Mouse (Mus musculus) skeletal muscle tissue, postnatal 0 days (tissue): ENCODE measurements around the gene Sidt2. TPM values are rescaled to one million over a fixed set of nuclear protein-coding genes. Genes with fewer than 3 reads are reported as not detected.

Experiments used
- microRNA-seq, 2 experiments: library from miRNA; unstranded; fragments of <30 nt; microRNA quantifications; one replicate each; pipeline ENCODE4; 2016
- polyA plus RNA-seq: library from polyadenylated mRNA; unstranded; fragments of >200 nt; fragmentation: Nextera tagmentation; extraction: Ambion mirVana; gene quantifications from 2 replicates; pipeline ENCODE4 v1.2.1, GENCODE M21; 2015

Sidt2 gene
- polyA plus RNA-seq: 32.6 and 34.1 TPM in 2 replicates

DNA sequence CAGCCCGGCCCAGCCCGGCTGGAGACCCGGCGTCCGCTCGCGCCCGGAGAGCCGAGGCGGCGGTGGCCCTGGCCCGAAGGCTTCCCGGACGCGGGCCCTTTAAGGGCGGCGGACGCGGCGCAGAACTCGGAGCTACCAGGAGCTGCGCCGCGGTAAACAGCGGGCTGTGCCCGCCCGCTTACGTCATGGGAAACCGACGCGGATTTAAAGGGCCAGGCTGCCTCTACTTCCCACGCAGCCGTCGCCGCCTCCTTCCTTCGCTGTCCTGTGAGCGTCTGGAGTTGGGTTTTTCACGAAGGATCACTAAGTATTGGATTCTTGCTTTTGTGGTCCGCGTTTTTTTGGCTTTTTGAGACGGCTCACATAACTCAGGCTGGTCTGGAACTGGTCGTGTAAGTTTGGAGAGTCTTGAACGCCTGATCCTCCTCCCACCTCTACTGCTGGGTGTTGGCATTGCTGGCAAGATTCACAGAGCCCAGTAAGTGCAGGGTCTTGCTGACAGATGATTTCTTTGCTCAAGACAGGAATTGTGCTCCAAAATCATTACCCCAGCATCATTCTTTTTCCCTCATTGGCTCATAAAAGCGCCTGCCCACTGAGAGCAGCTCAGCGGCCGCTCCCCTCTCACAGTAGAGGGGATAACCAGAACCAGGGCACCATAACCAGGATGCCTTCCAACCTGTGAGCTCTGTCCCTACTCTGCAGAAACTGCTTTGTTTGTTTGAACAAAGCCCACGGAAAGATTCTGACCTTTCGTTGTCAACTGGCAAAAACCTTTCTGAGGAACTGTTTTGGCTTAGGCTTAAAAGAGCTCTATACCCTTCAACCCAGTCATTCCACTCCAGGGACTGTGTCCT, at the start of gene Sidt2:
Gene Sidt2, minus strand, starts transcription at position 152 of the 857 bp plus-strand sequence.

GRCm38 (mm10) chr9:45935628-45936210, 19.3 kb downstream of the Sidt2 start, which contains the start of gene Tagln:
TSS of gene Tagln (minus strand) at chr9:45936058.

GRCm38 (mm10) chr9:45906355-45907077, 48.5 kb downstream of the Sidt2 start, which contains the start of the genes Pcsk7 and Rnf214:
TSS of gene Pcsk7 (plus strand) at chr9:45906497.
TSS of gene Rnf214 (minus strand) at chr9:45906911.

Small RNAs within 50 kb of the gene (microRNA-seq; reads per million reads assigned to microRNA genes)
- gene Mir7087: 0 to 0.21 reads per million in 2 experiments

Other genes starting within 250 kb of the Sidt2 start
- 5.4 and 6.4 TPM in 2 replicates for gene Cep164, start 126.6 kb downstream of the Sidt2 start, polyA plus RNA-seq
- 18.0 and 19.9 TPM in 2 replicates for gene Bace1, start 116.7 kb downstream of the Sidt2 start, polyA plus RNA-seq
- 11.7 and 12.7 TPM in 2 replicates for gene Pcsk7, start 48.8 kb downstream of the Sidt2 start, polyA plus RNA-seq
- 27.7 and 30.0 TPM in 2 replicates for gene Rnf214, start 48.3 kb downstream of the Sidt2 start, polyA plus RNA-seq
- 43.1 and 46.2 TPM in 2 replicates for gene Tagln, start 19.2 kb downstream of the Sidt2 start, polyA plus RNA-seq
- gene Pafah1b2, start 57.4 kb upstream of the Sidt2 start, polyA plus RNA-seq: 85.1 and 100 TPM in 2 replicates
- 15.7 and 16.6 TPM in 2 replicates for gene Sik3, start 57.6 kb upstream of the Sidt2 start, polyA plus RNA-seq